Mouse (Mus musculus) cerebellum, postnatal 25 days (tissue): ENCODE measurements around the gene Spg7.
"Not testable (repeated sequence)": the region's sequence is repeated elsewhere in the genome, so short reads cannot be mapped to it uniquely, and the experiment has no call there.

Experiments
- DNase-seq, 2 experiments: peaks; one replicate each; pipeline ENCODE4 v3.0.0; 2021; ENCODE audit warnings: mixed read lengths in 2 of 2

Gene Spg7

DNA sequence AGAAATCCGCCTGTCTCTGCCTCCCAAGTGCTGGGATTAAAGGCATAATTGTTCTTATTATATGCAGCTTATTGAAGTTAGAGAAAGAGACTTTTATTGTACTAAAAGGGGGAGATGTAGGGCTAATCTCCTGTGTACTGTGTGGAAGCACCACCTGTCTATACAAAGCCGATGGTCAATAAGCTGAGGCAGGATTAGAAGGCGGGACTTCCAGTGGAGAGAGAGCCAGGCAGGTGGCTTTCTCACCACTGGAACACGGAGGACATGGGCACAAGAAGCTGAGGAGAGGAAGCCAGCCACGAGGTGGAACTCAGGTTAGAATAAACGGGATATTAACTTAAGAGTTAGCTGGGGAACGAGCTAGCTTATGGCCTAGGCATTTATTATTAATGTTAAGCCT lies at the start of gene Spg7:
Gene Spg7 (plus strand): TSS at position 222 of the 400 bp plus-strand sequence.
- DNase-seq: no peak

DNA sequence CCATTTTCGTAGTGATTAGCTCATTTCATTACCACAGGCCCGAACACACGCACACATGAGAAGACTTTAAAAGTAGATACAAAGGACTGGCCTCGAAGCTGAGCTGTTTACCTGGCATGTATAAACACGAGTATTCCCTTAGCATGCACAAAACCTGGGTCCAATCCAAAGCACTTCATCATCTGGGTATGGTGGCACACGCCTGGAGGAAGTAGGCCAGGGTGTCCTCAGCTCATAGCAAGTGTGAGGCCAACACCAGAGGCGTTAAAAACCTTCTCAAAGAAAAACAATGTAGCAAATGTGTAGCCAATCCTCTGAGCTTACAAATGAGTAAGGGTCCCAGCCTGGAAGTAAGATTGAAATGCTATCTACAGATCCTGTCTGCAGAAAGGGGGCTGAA lies 48.3 kb upstream of the Spg7 start:
- DNase-seq: peak in 1 of 2 experiments; percentile 50

DNA sequence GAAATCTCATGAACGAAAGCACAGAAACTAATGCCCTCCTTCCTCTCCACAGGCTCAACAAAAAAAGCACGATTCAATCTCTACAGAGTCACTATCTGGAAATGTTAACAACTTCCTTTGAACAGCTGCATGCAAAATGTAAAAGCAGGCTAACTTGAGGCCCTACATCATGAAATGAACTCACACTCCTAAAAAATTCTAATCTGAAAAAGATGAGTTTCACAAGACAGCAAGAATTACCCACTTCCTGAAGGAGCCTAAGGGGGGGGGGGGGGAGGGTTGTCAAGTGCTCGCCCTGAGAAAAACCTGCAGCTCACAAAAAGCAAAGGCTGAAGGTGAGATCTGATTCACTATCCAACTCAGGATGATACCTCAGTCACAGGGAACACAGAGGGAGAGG lies 47.7 kb upstream of the Spg7 start:
- no peak for DNase-seq

DNA sequence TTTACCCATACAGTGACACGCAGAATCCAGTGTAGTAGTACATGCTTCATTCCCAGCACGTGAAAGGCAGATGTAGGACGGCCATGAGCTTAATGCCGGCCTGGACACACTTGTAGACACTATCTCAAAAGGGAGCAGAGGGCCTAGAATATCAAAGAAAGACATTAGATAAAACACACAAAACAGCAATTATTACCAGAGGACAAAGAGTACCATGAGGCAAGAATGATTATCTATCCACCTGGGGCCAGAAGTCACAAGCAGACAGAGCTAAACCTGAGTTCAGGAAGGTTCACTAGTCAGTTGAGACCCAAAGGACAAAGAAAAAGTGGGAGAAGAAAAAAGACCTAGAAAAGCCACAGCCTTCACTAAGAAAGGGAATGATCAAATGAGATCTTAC lies 45.6 kb upstream of the Spg7 start:
- DNase-seq: no peak

DNA sequence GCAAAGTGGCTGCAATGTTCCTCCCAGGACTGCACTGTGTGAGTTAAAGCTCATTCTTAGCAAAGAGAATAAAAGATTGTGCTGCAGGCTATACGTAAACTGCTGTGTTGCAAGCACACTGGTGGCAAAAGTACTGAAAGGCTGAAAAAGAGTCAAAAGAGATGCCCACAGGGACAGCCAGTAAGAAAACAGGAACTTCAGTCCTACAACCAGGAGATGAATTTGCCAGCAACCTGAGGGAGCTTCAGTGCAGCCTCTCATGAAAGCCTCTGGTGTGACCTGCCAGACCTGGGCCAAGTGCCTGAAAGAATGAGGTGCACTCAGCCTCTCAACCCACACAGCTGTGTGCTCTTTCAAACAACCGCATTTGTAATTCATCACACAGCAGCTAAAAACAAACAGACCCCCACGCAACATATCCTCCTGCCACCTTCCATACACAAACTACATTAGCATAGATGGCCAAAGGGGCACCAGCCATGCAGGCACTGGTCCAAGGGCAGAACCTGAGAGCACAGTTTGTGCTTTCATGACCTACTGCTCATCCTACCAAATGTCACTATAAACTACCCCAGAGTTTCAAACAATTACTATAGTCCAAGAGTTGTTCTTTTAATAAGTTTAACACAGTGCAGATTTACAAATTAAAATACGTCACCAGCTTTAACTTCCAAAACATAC lies 44.1 kb upstream of the Spg7 start:
- DNase-seq: peak in 1 of 2 experiments; percentile 35

DNA sequence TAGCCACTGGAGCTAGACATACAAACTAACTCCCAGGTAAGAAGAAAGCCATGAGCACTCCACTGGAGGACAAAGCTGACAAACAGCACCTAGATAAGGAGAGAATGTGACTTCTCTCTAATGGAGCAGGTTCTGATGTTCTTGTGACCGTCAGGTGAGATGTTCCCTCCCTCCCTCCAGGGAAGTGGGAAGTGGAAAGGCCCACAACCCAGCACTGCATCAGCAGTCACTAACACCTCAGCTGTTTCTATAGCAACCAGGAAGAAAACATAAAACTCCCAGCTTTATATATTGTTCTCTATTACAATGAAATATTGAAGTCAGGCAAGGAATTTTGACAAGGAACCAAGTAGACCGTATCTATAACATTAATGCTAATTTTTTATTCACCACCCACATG lies 42.7 kb upstream of the Spg7 start:
- no peak for DNase-seq

DNA sequence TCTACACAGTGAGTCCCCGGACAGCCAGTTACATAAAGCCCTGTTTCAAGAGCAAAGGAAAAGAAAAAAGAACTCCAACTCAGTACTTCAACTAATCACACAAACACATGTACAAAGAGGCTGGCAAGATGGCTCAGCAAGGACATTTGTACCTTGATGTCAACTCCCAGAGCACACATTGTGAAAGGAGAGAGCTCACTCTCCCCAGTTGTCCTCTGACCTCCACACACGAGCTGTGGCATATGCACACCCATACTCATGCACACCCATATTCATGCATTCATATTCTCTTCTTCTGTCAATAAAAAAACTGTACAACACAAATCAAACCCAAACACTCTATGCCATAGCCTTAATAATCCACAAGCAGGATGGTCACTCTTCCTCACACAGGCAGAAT lies 41.9 kb upstream of the Spg7 start:
- no peak for DNase-seq

DNA sequence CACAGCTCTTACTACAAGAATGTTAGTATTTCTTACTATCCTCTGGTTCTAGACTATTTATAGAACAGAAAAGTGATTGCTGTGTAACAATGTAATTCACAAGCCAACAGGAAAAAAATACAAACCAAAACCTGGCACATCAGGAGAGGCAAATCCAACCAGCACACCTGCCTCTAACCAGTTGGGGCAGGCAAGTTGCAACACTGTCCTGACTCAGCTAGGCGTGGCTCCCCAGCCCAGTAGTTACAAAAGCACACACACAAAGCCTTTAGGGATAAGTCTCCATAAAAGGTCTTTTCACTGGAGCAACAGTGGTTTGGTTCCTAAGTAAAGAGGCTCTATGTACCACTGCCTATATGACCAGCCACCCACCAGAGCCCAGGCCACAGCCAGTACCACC lies 41.5 kb upstream of the Spg7 start:
- DNase-seq: no peak

DNA sequence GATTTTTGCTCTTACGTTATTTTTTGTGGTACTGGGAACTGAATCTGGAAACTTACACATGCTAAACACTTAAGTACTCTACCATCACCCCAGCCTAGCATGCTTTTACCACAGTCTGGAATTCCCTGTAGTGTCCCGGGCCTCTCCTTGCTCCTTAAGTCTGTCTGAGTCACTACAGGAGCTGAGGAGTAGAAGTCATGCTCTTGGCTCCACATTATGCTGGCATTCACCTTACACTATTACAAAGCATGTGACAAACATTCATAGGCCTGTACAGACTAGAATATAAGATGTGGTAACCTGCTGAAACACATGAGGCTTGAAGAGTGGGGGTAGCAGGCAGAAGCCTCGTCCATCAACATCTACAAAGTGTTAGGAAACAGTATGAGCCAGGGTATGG lies 40.0 kb upstream of the Spg7 start:
- DNase-seq: no peak

DNA sequence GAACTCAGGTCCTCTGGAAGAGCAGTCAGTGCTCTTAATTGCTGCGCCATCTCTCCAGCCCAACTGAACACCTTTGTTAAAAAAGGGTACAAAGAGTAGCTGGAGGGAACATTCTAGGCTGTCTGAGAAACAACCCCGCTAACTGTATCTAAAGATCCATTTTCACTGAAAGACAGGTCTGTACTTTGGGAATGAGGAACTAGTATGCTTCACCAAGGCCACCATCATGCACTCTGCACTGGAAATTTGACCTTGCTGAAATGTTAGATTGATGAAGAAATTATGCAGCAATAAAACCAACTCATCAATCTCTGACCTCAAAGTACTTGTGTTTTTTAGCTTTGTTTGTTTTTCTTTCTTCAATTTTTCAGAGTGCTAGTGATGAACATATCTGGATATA lies 38.5 kb upstream of the Spg7 start:
- no peak for DNase-seq

DNA sequence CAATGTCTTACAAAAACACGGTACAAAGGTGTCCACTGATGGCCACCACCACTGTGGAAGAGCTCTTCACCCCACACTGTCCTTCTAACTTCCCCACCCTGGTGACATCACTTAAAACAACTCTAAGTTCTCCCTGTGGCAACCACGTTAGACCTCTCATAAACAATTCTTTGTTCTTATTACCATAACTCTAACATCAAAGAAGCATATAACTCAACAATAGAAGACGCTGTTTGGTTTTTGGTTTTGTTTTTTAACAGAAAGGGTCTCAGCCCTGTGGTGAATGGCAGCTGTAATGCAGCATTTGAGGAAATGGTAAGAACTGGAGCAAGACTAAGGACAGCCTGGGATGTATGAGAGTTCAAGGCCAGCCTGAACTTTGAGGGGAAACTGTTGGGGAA lies 36.8 kb upstream of the Spg7 start:
- no peak for DNase-seq

DNA sequence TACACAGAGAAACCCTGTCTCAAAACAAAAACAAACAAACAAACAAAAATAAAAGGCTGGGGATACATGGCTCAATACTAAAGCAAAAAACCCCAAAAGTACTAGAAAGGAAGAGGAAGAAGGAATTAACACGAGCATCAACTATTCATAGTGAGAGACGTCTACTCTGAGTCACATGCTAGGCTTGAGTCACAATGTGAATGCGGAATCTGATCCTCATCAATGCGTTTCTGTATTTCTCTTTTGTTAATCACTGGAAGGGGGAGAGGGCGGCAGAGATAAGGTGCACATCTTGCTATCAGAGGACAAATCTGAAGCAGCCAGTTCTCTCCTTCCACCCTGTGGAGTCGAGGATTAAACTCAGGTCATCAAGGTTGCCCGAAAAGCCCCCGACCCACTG lies 35.0 kb upstream of the Spg7 start:
- no peak for DNase-seq

DNA sequence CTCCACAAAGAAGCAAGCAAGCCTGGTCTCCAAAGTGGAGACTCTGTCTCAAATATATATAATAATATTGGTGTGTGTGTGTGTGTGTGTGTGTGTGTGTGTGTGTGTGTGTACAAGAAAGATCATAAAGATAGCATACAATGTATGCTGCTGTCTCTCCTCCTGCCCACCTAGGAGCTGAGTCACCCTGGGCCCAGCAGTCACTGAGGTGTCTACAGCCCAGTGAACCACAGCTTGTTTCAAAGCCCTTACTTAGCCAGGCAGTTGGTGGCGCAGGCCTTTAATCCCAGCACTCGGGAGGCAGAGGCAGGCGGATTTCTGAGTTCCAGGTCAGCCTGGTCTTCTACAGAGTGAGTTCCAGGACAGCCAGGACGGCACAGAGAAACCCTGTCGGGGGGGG lies 32.7 kb upstream of the Spg7 start:
- DNase-seq: not testable (repeated sequence)

DNA sequence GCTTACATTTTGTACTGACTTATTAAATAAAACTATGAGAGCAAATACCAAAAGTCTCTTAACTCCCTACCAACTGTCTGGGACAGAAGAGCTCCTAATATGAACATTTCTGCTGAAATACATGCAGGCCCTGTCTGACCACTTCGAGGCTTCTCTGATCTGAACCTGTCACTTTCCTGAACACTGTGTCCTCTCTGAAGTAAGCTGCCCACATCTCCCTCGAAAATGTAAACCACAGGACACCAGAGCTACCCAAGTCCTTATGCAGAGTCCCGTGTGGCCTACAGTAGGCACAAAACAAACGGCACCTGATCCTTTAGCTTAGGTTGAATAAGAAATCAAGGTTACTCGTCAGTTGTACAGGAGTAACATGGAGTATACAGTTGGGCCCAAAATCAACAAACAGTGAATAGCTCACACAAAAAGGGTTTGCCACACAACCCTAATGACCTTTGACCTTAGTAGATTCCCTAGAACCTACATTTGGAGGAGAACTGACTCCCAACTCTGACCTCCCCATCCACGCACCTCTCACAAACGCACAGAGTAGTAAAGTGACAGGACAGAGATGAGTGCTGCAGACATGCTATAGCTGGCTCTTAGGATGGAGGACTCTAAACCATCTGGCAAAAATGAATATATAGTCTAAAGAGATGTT lies 31.3 kb upstream of the Spg7 start:
- DNase-seq: no peak

DNA sequence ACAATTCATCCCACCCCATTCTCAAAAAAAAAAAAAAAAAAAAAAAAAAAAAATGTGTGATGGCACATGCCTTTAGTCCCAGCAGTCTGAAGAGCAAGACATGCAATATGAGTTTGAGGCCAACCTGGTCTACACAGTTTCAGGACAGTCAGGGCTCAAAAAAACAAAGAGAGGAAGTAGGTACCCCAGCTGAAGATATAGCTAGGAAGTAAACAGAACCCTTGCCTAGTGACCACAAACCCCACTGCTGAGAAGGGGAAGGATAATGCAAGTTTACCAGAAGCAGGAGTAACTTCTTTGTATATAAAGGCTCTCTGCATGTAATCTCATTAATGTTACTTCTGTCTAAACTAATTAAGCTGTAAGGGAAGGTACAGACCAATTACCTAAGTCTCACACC lies 30.0 kb upstream of the Spg7 start:
- DNase-seq: no peak

DNA sequence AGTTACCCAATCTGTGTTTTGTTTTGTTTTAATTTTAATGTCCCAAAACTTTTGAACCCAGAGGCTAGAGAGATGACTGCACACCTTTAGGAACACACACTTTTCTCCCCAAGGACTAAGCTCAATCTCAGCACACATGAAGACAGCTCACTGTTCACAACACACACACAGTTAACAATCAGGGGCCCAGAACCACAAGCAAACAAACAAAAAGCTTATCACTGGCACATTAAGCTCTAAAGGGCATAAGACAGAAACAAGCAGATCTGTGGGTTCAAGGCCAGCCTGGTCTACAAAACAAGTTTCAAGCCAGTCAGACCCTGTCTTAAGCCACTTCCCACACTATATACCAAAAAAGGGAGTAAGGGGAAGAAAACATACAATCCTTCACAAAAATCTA lies 29.3 kb upstream of the Spg7 start:
- DNase-seq: no peak

DNA sequence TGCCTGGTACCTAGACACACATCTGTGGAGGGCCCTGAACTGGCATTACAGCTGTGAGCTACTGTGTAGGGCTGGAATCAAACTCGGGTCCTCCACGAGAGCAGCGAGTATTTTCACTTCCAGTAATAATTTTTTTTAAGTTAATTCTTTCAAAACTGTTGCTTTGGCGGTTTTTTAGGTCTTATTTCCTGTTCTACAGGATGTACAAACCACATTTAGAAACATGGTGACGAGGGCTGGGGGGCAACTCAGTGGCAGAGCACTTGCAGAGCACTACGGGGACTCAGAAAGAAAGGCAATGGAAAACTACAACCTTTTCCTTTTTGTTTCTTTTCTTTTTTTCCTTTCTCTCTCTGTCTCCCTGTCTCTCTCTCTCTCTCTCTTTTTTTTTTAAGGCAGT lies 28.6 kb upstream of the Spg7 start:
- no peak for DNase-seq

DNA sequence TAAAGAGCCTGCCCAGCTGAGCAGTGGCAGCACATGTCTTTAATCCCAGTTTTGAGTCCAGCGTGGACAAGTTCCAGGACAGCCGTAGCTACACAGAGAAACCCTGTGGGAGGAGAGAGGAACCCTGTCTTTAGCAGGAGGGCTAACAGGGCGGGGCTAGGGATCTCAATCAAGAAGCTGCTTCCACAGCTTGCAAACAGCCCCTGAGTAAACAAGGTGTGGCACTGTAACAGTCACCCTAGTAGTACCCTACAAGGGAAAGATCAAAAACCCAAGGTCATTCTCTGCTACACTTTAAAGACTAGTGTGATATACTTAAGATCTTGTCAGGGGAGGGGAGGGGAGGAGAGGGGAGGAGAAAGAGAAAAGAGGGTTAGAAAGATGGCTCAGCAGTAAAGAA lies 25.8 kb upstream of the Spg7 start:
- no peak for DNase-seq

DNA sequence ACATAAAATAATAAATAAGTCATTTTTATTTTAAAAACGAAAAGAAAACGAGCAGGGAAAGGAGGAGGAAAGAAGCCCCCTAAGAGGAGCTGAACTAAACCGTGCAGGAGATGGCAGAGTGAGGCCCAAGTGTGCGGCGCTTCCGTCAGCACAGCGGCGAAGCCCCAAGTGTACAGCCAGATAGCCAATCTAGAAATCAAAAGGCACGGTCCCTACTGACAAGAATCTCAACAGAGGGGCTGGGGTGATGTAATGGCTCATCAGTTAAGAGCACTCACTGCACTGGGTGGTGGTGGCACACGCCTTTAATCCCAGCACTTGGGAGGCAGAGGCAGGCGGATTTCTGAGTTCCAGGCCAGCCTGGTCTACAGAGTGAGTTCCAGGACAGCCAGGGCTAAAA lies 25.3 kb upstream of the Spg7 start:
- DNase-seq: no peak

DNA sequence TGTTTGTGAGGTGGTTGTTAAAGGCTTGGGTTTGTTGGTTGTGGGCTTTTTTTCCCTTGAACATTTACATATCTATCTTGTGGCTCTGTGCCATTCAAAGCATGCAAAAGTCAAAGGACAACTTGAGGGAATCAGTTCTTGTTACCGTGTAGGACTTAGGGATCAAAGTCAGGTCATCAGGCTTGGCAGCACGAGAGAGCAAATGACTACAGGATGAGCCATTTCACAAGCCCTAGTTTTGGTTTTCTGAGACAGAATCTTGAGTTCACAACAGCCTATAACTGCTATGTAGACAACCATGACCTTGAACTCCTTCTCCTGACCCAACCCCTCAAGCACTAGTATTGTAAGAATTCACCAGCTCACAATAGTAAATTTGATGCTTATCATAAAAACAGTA lies 24.4 kb upstream of the Spg7 start:
- no peak for DNase-seq

DNA sequence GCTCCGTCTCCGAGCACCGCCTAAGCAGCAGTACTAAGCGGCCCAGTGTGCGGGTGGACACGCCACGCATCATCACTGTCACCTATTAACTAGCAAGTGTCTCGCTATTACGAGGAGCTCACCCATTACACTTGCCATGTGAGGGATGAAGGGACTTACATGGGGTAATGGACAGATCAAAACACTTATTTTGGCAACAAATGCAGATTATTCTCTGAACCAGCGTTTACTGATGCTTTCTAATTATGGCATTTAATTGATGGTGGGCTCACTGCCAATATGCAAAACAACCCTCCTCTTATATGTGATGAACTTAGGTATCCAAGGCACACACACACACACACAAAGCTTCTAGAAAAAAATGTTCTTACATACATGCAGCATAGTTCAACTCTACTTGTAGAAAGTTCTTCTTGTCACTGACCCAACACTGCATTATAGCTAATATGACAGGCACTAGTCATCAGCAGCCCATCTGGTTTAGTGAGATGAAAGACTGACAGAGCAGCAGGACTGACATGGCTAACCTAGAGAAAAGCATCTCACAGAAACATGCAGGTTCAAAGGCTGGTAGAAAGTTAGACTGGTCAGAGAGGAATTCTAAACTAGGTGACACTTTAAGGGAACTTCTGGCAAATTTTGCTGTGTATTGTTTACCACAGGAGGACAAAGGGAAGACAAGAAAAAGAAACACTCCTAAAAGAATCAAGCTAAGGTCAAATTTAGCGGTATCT lies 23.2 kb upstream of the Spg7 start:
- DNase-seq: peak in 1 of 2 experiments; percentile 33

DNA sequence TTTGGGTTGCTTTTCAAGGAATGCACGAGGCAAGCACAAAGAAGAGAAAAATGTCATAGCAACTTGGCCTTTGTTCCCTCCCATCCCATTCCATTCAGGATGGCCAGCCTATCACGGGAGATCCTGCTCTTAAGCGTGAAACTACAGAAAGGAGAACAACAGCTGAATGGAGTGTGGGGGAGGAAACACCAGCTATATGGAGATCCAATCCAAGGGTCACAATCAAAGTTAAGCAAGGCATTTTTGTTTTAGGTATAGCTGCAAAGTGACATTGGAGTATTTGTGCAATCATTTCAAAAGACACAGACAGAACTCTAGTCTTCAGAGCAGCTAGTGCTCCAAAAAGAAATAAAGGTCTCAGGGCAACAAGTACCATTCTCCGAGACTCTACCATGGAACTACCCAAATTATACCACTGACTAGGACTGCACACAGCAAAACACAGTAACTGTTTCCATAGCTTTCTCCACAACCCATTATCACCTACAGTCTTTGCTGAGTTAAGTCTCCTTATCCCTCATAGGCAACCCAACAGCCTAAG lies 22.6 kb upstream of the Spg7 start:
- no peak for DNase-seq

DNA sequence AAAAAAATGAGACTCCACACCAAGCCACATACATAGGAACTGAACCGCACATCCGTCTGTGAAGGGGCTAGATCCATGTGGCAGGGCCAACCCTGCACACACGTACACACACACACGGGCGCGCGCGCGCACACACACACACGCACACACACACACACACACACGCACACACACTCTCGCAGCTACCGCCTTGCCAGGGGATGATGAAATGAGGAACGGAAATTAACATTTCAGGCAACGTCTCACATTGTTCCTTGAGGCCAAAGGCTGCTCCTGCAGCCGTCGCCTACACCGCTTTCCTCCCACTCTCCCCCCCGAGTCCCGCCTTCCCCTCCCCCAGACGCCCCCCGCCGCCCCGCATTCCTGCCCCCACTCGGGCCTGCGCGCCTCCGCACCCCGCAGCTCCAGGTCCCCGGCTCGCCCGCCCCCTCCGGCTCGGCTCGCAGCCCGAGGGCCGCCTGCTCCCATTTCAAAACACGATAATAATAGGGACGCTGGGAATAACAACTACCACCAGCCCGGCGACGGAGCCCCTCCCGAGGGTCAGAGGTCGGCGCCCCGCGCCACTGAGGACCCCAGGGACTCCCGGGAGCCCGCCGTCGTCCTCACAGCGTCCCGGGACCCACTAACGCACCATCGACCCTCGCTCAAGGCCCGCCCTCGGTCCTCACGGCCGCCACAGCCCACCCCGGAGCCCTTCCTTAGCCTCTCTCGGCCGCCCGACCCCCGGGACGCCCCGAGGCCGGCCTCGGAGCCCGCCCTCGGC lies 21.6 kb upstream of the Spg7 start:
- peak; percentile 67 to 73 for DNase-seq
